Mouse (Mus musculus): ENCODE data around the gene Npc2. TPM values are rescaled to one million over a fixed set of nuclear protein-coding genes. Genes with fewer than 3 reads are reported as not detected.
A peak's percentile ranks its signal among the peaks of the same experiment; 100 is the strongest.

Npc2 gene
- polyA plus RNA-seq, 1 experiment from 2014 or later = 105 TPM

DNA sequence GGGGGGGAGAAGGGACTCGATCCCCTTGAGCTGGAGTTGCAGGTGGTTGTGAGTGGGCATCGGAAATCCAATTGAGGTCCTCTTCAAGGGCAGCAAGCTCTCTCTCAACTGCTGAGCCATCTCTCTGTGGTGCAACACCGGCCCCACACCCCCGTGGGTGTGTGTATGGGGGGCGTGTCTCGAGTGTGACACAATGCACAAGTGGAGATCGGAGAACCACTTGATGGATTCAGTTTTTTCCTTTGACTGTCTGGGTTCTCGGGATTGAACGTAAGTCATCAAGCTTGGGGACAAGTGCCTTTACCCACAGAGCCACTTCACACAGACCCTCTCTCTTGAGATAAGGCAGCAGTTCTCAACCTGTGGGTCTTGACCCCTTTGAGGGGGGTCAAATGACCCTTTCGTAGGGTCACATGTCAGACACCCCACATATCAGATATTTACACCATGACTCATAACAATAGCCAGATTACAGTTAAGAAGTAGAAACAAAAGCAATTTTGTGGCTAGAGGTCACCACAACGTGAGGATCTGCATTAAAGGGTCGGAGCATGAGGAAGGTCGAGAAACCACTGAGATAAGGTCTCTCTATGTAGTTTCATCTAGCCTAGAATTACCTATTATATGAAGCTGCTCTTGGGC, 9.3 kb downstream of the Npc2 start:
- in situ Hi-C loops (cut with MboI; ENCODE audit: low pct_unique_long_range_greater_than_20kb) = no loop called here
- no peak for DNase-seq (ENCODE audit: low read depth, low spot score)
- ChIA-PET CTCF (interaction anchor here (0.9 to 1.0 kb wide), 2 partner anchors 110 to 213 kb away, joined by 3 read pairs; no protein-coding TSS in a partner anchor), POLR2A (interaction anchor here (1.1 kb wide), 1 partner anchor 9 kb away, joined by 3 read pairs; the partner anchor contains the start of genes Isca2 and Npc2)
- TF ChIP-seq CTCF (IDR thresholded peaks at IDR 0.05) = no peak
- no peak for ATAC-seq
- H3K27me3 ChIP-seq = no peaks in the 10 kb centered on the region

DNA sequence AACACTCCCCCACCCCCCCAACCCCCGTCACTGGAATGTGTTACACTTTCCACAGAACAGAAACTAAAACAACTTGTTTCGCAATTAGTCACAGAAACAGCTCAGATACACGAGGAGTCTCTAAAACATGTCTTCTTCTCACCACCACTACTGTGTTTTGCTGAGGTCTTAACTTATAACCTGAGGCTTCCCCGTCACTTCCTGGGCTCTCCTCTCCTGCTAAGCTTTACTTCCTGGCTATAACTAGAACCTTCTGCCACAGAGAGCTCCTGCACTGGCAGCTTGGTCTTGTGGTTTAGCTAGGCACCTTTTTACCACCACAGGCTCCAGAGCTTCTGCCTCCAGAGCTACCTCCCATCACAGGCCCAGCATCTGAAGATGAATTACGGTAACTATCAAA, 10.4 kb downstream of the Npc2 start:
- in situ Hi-C loops (cut with MboI; ENCODE audit: low pct_unique_long_range_greater_than_20kb) = no loop called here
- DNase-seq (ENCODE audit: low read depth, low spot score) = no peak
- POLR2A ChIA-PET = interaction anchor here (0.6 to 1.1 kb wide), 2 partner anchors 10 to 54 kb away, joined by 3 read pairs; partner anchors contain the start of genes Isca2 and Npc2
- no peak for ATAC-seq
- TF ChIP-seq CTCF (IDR thresholded peaks at IDR 0.05) = no peak
- CTCF ChIA-PET = interaction anchor here (0.8 kb wide), 1 partner anchor 8 kb away, joined by 3 read pairs; no protein-coding TSS in a partner anchor
- no peaks in the 10 kb centered on the region for H3K27me3 ChIP-seq

DNA sequence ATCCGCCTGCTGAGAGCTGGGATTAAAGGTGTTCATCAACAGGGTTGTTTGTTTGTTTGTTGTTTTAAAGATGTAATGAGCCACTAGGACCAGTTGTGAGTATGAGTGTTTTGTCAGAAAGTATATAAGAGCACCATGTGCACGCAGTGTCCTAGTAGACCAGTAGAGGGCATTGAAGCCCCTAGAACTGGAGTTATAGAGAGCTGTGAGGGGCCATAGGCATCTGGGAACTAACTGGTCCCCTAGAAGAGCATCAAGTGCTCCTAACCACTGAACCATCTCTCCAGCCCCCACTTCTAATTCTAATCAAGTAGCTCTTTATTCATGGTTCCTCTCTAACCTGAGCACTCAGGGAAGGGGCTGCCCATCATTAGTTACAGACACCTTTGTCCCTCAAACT, 13.9 kb downstream of the Npc2 start:
- no peaks in the 10 kb centered on the region for H3K27me3 ChIP-seq
- ChIA-PET CTCF (interaction anchor here (0.8 to 1.1 kb wide), 2 partner anchors 12 to 24 kb away, joined by 3 to 4 read pairs; no protein-coding TSS in a partner anchor), POLR2A (no interaction called here)
- in situ Hi-C loops (cut with MboI; ENCODE audit: low pct_unique_long_range_greater_than_20kb) = no loop called here
- ATAC-seq (no peak), DNase-seq (ENCODE audit: low read depth, low spot score) (no peak)
- peak; percentile 72 for TF ChIP-seq CTCF (IDR thresholded peaks at IDR 0.05)

DNA sequence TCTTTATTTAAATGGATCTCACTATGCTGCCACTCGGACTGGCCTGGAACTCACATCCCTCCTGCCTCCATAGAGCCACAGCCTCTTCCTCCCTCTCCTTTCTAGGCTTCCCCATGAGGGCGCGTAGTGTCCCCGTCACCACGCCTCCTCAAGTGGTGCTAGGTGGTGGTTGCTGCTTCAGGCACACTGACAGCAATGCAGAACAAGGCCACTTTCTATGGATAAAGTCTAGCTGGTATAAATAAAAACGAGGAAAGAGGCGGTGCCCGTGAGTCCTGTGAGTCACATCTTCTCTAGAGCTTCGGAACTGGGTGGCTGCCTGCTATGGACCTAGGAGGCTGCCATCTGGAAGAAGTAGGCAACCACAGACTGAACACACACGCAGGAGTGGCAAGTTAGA, 16.9 kb downstream of the Npc2 start:
- CTCF ChIA-PET = interaction anchor here (1.4 to 3.9 kb wide), 2 partner anchors 42 to 103 kb away, joined by 3 to 30 read pairs; no protein-coding TSS in a partner anchor
- TF ChIP-seq CTCF (IDR thresholded peaks at IDR 0.05) = no peak
- no peak for ATAC-seq
- in situ Hi-C loops (cut with MboI; ENCODE audit: low pct_unique_long_range_greater_than_20kb) = no loop called here
- DNase-seq (ENCODE audit: low read depth, low spot score) = no peak
- no peaks in the 10 kb centered on the region for H3K27me3 ChIP-seq
- POLR2A ChIA-PET = no interaction called here

DNA sequence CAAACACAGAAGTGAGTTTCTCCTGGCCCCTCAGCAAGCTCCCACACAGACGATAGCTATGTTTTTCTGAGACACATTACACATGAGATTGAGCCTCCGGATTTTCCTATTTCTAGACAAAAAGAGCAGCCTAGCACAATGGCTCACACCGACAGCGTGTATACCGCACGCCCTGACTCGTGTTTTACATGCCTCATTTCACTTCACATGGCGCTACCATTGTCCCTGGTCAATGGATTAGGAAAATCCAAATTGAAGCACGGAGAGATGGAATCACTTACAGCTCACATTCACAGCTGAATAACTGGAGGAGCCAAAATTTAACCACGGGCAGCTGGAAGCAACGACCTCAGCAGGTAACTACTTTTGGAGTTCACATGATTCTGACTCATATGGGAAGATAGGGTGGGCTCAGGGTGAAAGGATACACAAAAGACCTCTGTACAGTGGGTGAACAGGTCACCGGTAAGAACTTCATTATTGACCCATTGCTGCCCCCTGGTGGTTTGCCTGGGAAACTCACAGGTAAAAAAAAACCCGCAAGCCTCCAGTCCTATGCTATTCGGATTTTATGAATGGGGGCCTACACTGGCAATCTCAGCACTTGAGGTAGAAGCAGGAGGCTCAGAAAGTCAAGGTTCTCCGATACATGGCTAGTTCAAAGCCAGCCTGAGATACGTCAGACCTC, 17.8 kb downstream of the Npc2 start:
- no peak for DNase-seq (ENCODE audit: low read depth, low spot score)

DNA sequence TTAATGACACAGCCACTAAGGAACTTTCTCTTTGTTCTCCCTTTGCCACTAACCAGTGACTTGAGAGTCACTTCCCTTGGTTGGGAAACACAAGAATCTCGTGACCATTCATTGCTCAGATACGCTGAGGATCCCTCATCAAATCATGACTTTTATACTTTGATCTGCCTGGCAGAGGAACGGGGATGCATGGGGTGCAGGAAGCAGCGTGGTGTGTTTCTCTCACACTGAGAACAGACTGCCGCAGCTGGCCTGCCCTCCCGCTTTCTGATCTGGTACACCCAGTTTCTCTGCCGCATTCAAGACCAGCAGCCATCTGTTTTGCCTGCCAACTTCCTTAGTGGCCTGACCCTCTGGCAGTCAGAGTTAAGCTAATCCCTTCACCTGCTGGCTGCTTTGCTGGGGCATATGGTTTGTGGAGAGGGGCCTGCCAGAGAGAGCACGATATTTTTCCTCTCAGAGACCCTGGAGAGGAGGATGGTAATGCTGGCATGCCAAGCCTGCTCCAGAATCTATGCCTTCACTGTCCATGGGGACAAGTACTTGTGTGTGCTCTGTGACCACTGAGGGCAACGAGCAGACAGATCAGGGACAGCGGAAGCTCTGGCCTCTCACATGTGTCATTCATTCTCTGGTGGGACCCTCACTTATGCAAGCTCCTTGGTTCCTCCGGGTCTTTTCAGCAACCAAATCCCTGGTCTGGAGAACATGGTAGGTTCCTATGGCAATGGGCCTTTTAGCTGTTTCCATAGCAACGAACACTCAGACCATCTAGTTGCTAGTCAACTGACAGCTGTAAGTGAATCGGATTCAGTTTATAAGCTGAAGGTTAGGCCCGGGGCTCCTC, 20.6 kb downstream of the Npc2 start:
- ChIA-PET CTCF (interaction anchor here (3.9 kb wide), 1 partner anchor 99 kb away, joined by 30 read pairs; no protein-coding TSS in a partner anchor), POLR2A (interaction anchor here (0.6 to 0.7 kb wide), 2 partner anchors 46 to 1031 kb away, joined by 3 to 6 read pairs; no protein-coding TSS in a partner anchor)
- in situ Hi-C loops (cut with MboI; ENCODE audit: low pct_unique_long_range_greater_than_20kb) = loop anchor here (5.0 kb wide), 1 partner anchor 100 kb away; no protein-coding TSS in a partner anchor
- no peak for TF ChIP-seq CTCF (IDR thresholded peaks at IDR 0.05)
- ATAC-seq = no peak
- H3K27me3 ChIP-seq = peaks cover 13% of the 10 kb centered on the region
- DNase-seq (ENCODE audit: low read depth, low spot score) = no peak

More for the DNA sequence above, 17.8 kb downstream of the Npc2 start:
- ChIA-PET POLR2A (no interaction called here), CTCF (interaction anchor here (0.8 to 3.9 kb wide), 7 partner anchors 14 to 102 kb away, joined by 3 to 30 read pairs (median 3); no protein-coding TSS in a partner anchor)
- no peaks in the 10 kb centered on the region for H3K27me3 ChIP-seq
- in situ Hi-C loops (cut with MboI; ENCODE audit: low pct_unique_long_range_greater_than_20kb) = no loop called here
- no peak for ATAC-seq
- peak; percentile 74 for TF ChIP-seq CTCF (IDR thresholded peaks at IDR 0.05)

DNA sequence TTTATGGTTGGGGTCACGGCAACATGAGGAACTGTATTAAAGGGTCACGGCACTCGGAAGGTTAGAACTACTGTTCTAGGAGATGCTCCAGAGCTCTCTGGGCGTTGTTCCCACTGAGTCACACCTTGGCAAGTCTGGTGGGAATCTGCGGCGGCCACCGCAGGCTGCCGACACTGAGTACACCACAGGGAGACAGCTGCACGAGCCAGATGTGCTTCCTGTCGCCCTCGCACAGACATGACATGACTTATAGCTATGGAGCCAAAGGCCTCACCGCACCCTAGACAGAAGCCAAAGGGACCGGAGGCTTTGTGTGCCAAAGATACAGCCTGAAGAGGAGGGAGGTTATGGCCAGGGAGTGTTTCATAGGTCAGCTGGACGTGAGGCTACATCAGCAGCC, 22.3 kb downstream of the Npc2 start:
- DNase-seq (ENCODE audit: low read depth, low spot score) (no peak), ATAC-seq (no peak)
- TF ChIP-seq CTCF (IDR thresholded peaks at IDR 0.05) = no peak
- H3K27me3 ChIP-seq = peaks cover 13% of the 10 kb centered on the region
- in situ Hi-C loops (cut with MboI; ENCODE audit: low pct_unique_long_range_greater_than_20kb) = loop anchor here (5.0 kb wide), 1 partner anchor 98 kb away; no protein-coding TSS in a partner anchor
- CTCF ChIA-PET = interaction anchor here (1.3 kb wide), 1 partner anchor 97 kb away, joined by 7 read pairs; no protein-coding TSS in a partner anchor
- POLR2A ChIA-PET = no interaction called here

DNA sequence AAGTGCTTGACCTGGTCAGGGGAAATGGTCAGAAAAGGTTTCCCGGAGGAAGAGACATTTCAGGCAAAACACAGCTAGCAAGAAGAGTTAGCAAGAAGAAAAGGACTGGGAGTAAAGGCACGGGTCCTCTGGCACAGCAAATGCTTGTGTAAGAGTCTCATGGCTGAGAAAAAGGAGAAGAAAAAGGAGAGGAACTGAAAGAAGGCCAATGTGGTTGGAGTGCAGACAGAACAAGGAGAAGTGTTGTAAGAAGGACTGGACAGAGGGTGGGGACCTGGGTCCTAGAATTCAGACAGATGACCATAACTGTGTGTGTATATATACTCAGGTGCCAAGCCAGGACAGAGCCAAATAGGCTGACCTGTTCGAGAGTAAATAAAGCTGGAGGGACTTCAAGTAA, 24.8 kb downstream of the Npc2 start:
- peaks cover 13% of the 10 kb centered on the region for H3K27me3 ChIP-seq
- ChIA-PET CTCF (no interaction called here), POLR2A (no interaction called here)
- no peak for ATAC-seq
- DNase-seq (ENCODE audit: low read depth, low spot score) = no peak
- in situ Hi-C loops (cut with MboI; ENCODE audit: low pct_unique_long_range_greater_than_20kb) = no loop called here
- no peak for TF ChIP-seq CTCF (IDR thresholded peaks at IDR 0.05)

DNA sequence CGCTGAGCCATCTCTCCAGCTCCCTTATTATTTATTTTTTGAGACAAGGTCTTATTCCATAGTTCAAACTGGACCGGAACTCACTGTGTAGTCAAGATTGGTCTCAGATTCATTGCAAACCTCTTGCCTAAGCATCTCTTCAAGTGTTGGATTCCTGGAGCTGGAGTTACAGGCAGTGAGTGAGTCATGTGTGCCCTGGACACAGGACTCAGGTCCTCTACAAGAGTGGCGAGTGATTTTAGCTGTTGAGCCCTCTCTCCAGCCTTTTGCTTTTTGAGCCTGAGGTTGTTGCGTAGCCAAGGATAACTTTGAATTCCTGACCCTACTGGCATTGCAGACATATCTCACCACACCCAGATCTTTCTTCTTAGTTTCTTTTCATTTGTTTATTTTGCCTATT, 27.3 kb downstream of the Npc2 start:
- in situ Hi-C loops (cut with MboI; ENCODE audit: low pct_unique_long_range_greater_than_20kb) = no loop called here
- POLR2A ChIA-PET = no interaction called here
- CTCF ChIA-PET = no interaction called here
- H3K27me3 ChIP-seq = peaks cover 13% of the 10 kb centered on the region
- no peak for ATAC-seq
- TF ChIP-seq CTCF (IDR thresholded peaks at IDR 0.05) = no peak
- DNase-seq (ENCODE audit: low read depth, low spot score) = no peak

DNA sequence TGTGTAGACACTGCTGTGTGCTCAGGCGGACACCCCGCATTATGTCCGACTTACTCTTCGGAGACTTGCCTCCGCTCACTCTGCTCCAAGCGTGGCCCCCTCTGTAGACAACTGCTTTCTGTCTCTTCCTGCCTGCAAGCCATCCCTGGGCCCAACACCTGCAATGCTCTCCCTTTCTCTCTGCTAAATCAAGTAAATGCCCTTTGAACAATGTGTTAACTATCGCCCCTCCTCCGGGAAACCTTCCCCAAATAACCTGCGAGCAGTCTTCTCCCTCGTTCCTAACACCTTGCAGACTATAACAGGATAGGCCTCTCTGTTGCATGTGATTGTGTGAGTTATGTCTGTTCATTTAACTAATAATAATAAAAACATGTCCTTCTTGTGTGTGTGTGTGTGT, 29.5 kb downstream of the Npc2 start:
- DNase-seq (ENCODE audit: low read depth, low spot score) = no peak
- in situ Hi-C loops (cut with MboI; ENCODE audit: low pct_unique_long_range_greater_than_20kb) = no loop called here
- CTCF ChIA-PET = no interaction called here
- POLR2A ChIA-PET = interaction anchor here (0.8 kb wide), 1 partner anchor 92 kb away, joined by 3 read pairs; no protein-coding TSS in a partner anchor
- peaks cover 9% of the 10 kb centered on the region for H3K27me3 ChIP-seq
- no peak for ATAC-seq
- TF ChIP-seq CTCF (IDR thresholded peaks at IDR 0.05) = no peak

All from Patski (cell line).